Mouse (Mus musculus) CD8-positive naive resting alpha-beta T cell, adult 2 months (primary cell): ENCODE data around the gene Cdc42se1.

Experiments used
- DNase-seq, 2 experiments: peaks; one replicate each; pipeline ENCODE4 v3.0.0; 2022; ENCODE audit warnings: low read depth in 2 of 2, low spot score in 2 of 2

Cdc42se1 gene

DNA sequence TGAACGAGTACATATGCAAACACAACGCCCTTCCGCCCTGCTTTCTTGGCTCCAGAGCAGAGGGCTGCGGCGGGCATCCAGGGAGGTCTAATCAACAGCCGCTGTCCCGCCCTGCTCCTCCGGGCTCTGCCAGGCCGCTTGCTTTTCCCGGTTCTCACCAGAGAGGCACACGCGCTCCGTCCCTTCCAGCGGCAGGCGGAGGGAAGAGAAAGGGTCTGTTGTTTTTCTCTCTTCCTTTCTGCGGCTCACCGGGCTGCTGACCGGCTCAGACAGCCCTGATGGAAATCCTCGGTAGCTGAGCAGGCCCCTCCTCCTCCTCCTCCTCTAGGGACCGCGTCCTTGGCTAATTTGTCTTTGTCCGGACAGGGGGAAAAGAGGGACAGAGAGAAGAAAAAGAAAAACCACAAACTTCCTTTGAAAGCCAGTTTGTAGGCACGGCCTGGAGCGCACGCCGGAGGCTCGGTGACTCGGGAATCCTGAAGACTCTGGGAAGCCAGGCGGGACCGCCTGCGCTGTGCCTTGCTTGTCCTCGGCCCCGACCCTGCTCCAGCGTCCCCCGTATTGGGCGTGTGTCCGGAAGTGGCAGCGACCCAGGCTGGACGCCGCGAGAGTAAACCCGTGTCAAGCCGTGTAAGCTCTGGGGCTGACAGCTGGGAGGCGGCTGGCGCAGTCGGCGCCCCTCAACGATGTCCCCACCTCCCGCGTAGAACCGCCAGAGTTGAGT is 54.5 kb downstream of the Cdc42se1 start:
- DNase-seq: peak; percentile 16 to 31

DNA sequence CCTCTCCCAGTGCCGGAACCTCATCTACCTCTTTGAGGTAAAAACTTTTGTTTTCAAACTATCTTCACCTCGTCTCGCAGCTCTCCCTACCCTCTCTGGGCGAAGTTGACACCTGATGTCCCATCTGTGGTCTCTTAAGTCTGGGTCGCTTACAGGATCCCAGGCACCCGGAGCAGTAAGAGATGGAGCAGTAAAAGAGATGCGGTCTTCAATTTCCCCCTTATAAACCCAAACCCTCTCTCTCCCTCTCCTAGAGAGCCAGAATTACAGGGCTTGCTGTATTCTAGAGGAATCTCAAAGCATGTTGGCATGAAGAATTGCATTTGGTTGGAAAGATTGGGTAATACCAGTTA is 55.0 kb downstream of the Cdc42se1 start:
- DNase-seq: no peak

DNA sequence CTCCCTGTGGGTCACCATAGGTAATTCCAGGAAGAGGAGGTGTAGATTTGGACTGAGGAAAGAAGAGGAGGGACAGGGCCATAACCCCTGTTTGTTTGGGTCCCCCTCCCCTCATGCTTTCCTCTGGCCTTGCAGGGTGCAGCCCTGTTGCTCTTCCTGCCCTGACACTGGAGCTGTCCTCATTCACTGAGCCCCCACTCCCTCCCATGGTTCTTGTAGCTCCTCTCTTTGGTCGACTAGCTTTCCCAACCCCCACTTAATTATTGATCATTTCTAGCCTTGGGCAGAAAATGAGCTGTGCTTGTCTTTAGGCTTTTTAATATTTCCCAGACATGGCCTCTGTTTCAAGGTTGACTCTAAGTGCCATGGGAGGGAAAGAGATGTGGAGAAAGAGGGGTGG is 55.5 kb downstream of the Cdc42se1 start:
- DNase-seq: no peak

GRCm38 (mm10) chr3:95284501-95285281 is 56.2 kb downstream of the Cdc42se1 start:
- DNase-seq: no peak

DNA sequence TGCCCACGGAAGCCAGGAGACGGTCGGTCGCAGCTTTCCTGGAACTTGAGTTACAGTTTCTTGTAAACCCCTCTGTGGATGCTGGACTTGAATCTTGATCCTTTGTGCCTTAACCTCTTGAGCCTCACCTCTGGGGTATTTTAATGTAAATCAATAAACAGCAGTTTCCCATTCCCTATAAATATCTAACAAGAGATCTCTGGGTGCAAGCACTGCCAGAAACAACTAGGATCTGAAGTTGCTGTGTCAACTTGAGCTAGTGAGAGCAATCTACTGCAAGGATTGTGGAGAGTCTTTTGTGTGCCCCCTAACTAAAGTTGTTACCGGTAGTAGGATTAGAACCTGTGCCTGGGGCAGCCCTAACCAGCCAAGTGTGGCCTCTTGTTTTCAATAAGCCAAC is 56.9 kb downstream of the Cdc42se1 start:
- no peak for DNase-seq
